Mouse (Mus musculus): ENCODE measurements around the gene Gm43517. TPM values are rescaled to one million over a fixed set of nuclear protein-coding genes. Genes with fewer than 3 reads are reported as not detected.

The Gm43517 gene
- polyA plus RNA-seq, 1 experiment from 2014 or later = not detected

DNA sequence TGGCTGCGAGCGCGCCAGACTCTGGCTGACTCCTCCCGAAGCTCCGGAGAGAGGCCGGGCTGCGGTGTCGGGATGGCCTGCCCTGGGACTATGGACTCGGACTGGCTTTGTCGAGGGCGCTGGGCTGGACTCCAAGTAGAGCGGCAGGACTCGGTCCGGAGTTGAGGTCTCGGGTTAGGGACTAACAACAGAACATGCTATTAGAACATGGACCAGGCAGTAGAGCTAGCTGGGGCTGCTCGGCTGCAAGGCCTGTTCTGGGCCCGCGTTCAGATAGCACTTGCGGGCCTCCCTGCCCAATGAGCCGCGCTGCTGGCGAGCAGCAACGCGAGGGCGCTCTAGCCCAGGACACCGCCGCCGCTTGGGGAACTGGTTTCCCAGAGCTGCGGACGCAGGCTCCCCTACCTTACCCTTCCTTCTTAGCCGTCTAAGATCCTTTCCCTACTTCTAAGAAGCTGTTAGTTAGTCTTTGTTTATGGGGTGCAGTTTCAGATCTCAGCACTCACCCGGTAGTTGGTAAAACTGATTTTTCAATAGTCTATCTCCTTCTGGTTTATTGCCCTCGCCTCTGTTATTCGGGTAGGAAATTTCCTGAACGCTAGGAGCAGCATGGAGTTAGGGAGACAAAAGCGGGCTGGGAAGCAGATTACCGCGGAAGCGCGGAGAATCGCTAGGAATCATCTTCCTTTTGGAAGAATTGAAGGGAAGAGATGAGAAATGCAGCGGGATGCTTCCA lies 6.5 kb downstream of the Gm43517 start:
- no peak overlapping the region for H3K27ac ChIP-seq (ENCODE audit: low read depth, low read length)
- peaks cover 59% of the 10 kb centered on the region for H3K27me3 ChIP-seq (ENCODE audit: control insufficient read depth, insufficient read depth, low read length)
- H3K9ac ChIP-seq (ENCODE audit: low read depth, low read length) = no peak overlapping the region
- no peaks in the 10 kb centered on the region for H3K9me3 ChIP-seq (ENCODE audit: control insufficient read depth, low read length)
- no peaks in the 10 kb centered on the region for H3K36me3 ChIP-seq (ENCODE audit: control insufficient read depth, insufficient read depth, low read length)
- H3K4me2 ChIP-seq (replicated peaks; ENCODE audit: low read depth, low read length) = peak overlapping the region; percentile 39
- H3K4me1 ChIP-seq (replicated peaks; ENCODE audit: control insufficient read depth, insufficient read depth, low read length) = peaks cover 5% of the 10 kb centered on the region
- peak overlapping the region; percentile 25 for H3K4me3 ChIP-seq (ENCODE audit: low read depth, low read length)
- ATAC-seq (ENCODE audit: low FRiP score) (peak; percentile 97), DNase-seq (ENCODE audit: low spot score) (peak; percentile 87)
- whole genome bisulfite sequencing = under 1% methylated on average over 42 of the region's 42 CpGs

DNA sequence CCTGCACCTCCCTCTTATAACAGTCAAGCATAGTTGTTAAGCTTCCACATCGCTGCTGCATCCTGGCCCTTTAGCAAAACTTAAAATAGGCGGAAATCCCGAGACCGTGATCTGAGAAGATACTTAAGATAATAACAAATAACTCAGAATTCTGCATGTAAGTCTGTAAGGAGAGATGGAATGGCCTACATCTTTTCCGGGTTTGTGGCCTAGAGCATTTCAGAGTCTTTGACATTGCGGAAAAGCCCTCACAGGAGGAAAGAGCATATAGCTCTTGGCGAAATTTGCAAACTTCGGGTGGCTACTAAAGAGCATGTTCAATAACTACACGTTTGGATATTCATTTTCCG lies 7.0 kb downstream of the Gm43517 start:
- H3K27me3 ChIP-seq (ENCODE audit: control insufficient read depth, insufficient read depth, low read length) = peaks cover 61% of the 10 kb centered on the region
- H3K9me3 ChIP-seq (ENCODE audit: control insufficient read depth, low read length) = no peaks in the 10 kb centered on the region
- DNase-seq (ENCODE audit: low spot score) (no peak), ATAC-seq (ENCODE audit: low FRiP score) (no peak)
- H3K4me3 ChIP-seq (ENCODE audit: low read depth, low read length) = no peak overlapping the region
- H3K4me1 ChIP-seq (replicated peaks; ENCODE audit: control insufficient read depth, insufficient read depth, low read length) = peaks cover 5% of the 10 kb centered on the region
- no peak overlapping the region for H3K9ac ChIP-seq (ENCODE audit: low read depth, low read length)
- H3K36me3 ChIP-seq (ENCODE audit: control insufficient read depth, insufficient read depth, low read length) = no peaks in the 10 kb centered on the region
- 0 out of 2 replicates have a peak overlapping the region, but pooled peaks have one; percentile 39 for H3K4me2 ChIP-seq (replicated peaks; ENCODE audit: low read depth, low read length)
- WGBS = 1% methylated on average over 10 of the region's 10 CpGs
- H3K27ac ChIP-seq (ENCODE audit: low read depth, low read length) = no peak overlapping the region

DNA sequence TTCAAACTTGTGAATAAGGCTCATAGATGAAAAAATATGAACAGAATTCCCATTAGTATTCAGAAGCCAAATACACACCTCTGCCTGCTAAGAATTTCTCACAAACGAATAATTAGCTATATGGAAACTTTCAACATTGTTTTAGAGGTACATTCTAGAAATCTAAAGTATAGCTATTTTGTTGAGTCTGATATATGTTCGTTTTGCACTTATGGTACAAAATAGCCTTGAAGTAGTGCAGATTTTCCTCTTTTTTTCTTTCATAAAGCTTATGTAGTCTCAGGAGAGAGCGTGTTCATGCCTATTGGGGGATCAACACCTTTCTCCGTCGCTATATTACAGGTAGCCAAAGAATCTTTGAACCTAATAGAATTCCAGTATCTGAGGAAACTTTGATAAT lies 7.9 kb downstream of the Gm43517 start:
- peaks cover 66% of the 10 kb centered on the region for H3K27me3 ChIP-seq (ENCODE audit: control insufficient read depth, insufficient read depth, low read length)
- peak; percentile 20 for DNase-seq (ENCODE audit: low spot score)
- no peak overlapping the region for H3K9ac ChIP-seq (ENCODE audit: low read depth, low read length)
- WGBS = 6% methylated on average over 5 of the region's 5 CpGs
- no peaks in the 10 kb centered on the region for H3K9me3 ChIP-seq (ENCODE audit: control insufficient read depth, low read length)
- ATAC-seq (ENCODE audit: low FRiP score) = no peak
- peaks cover 5% of the 10 kb centered on the region for H3K4me1 ChIP-seq (replicated peaks; ENCODE audit: control insufficient read depth, insufficient read depth, low read length)
- no peaks in the 10 kb centered on the region for H3K36me3 ChIP-seq (ENCODE audit: control insufficient read depth, insufficient read depth, low read length)
- no peak overlapping the region for H3K27ac ChIP-seq (ENCODE audit: low read depth, low read length)
- H3K4me3 ChIP-seq (ENCODE audit: low read depth, low read length) = no peak overlapping the region
- H3K4me2 ChIP-seq (replicated peaks; ENCODE audit: low read depth, low read length) = no peak overlapping the region

DNA sequence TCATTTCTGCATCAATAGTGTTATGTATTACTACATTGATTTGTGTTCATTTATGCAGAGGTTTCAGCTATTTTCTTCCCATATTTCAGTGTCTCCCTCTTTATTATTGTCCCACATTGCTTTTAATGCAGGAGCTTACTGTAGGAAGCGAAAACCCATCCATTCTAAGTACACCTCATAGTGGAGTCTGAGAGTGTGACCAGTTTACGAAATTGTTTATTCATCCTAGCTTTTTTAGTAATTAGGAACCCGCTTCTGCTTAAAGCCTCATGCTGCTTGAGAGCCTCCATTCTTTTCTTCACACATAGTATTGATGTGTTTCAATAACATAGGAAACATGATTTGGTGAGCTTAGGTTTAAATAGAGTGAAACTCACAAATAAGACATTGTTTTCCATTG lies 8.7 kb downstream of the Gm43517 start:
- ATAC-seq (ENCODE audit: low FRiP score) = no peak
- peak; percentile 42 for DNase-seq (ENCODE audit: low spot score)
- Histone ChIP-seq H3K36me3 (ENCODE audit: control insufficient read depth, insufficient read depth, low read length) (no peaks in the 10 kb centered on the region), H3K27ac (ENCODE audit: low read depth, low read length) (no peak overlapping the region), H3K4me1 (replicated peaks; ENCODE audit: control insufficient read depth, insufficient read depth, low read length) (peaks cover 5% of the 10 kb centered on the region), H3K9me3 (ENCODE audit: control insufficient read depth, low read length) (no peaks in the 10 kb centered on the region), H3K9ac (ENCODE audit: low read depth, low read length) (no peak overlapping the region), H3K27me3 (ENCODE audit: control insufficient read depth, insufficient read depth, low read length) (peaks cover 68% of the 10 kb centered on the region), H3K4me3 (ENCODE audit: low read depth, low read length) (no peak overlapping the region), H3K4me2 (replicated peaks; ENCODE audit: low read depth, low read length) (no peak overlapping the region)
- 11% methylated on average over 3 of the region's 3 CpGs for WGBS

DNA sequence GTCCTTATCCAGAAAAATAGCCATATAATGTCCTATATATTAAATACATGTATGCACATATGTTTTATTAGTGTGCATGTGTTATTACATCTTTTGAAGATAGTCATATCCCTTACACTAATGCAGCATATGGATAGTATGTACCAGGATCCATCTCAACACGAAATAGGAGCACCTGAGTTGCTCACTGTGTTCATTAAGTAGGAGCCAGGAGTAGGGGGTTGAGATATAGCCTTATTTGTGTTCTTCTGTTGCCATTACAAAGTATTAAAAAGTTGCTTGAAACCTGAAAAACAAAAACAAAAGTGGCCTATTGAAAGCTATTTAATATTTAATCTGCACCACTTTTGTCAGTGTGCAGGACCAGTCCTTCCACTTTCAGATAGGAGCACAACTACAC lies 9.2 kb downstream of the Gm43517 start:
- no peak for ATAC-seq (ENCODE audit: low FRiP score)
- 5% methylated on average over 1 of the region's 1 CpGs for WGBS
- no peak overlapping the region for H3K4me3 ChIP-seq (ENCODE audit: low read depth, low read length)
- H3K9me3 ChIP-seq (ENCODE audit: control insufficient read depth, low read length) = no peaks in the 10 kb centered on the region
- no peak overlapping the region for H3K27ac ChIP-seq (ENCODE audit: low read depth, low read length)
- peaks cover 70% of the 10 kb centered on the region for H3K27me3 ChIP-seq (ENCODE audit: control insufficient read depth, insufficient read depth, low read length)
- no peaks in the 10 kb centered on the region for H3K36me3 ChIP-seq (ENCODE audit: control insufficient read depth, insufficient read depth, low read length)
- H3K4me1 ChIP-seq (replicated peaks; ENCODE audit: control insufficient read depth, insufficient read depth, low read length) = peaks cover 5% of the 10 kb centered on the region
- DNase-seq (ENCODE audit: low spot score) = peak; percentile 16
- no peak overlapping the region for H3K4me2 ChIP-seq (replicated peaks; ENCODE audit: low read depth, low read length)
- no peak overlapping the region for H3K9ac ChIP-seq (ENCODE audit: low read depth, low read length)

DNA sequence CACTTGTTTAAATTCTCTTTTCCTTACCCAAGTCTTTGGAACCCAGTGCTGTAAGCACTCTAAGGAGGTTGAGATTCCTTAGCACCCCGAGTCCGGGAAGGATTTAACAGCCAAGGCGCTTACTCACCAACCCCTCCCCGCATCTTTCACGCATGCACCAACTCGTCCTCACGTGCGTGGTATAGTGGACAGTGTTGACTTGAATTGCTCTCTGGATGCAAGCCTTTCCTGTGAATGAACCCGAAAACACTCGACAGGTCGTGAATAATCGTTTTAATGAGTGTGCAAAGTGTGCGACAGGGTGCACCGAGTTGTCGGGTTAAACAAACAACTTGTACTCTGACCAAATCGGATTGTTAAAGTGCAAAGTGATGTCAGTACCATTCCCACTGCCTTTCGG lies 9.9 kb downstream of the Gm43517 start:
- ATAC-seq (ENCODE audit: low FRiP score) = no peak
- under 1% methylated on average over 17 of the region's 17 CpGs for WGBS

DNA sequence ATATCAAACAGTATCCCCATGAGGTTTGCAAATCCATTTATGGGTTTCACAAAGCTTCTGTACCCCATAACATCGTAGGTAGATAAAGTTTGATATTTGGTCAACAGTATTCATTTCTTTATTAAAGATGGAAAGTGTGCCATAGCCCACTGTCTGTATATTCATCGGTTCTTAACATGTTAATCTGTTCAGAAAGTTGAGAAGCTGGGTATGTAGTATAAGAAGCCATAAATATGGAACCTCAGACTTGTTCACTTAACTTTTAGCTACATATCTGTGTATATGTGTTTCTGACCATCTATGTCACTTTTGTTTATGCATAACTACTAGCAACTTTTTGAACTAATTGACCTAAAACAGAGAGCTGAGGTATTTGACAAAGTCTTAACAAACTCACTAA lies 11.0 kb downstream of the Gm43517 start:
- DNase-seq (ENCODE audit: low spot score) (peak; percentile 14), ATAC-seq (ENCODE audit: low FRiP score) (no peak)
- H3K27me3 ChIP-seq (ENCODE audit: control insufficient read depth, insufficient read depth, low read length) = peaks cover 68% of the 10 kb centered on the region
- H3K4me3 ChIP-seq (ENCODE audit: low read depth, low read length) = no peak overlapping the region
- H3K36me3 ChIP-seq (ENCODE audit: control insufficient read depth, insufficient read depth, low read length) = no peaks in the 10 kb centered on the region
- H3K4me1 ChIP-seq (replicated peaks; ENCODE audit: control insufficient read depth, insufficient read depth, low read length) = peaks cover 5% of the 10 kb centered on the region
- H3K9me3 ChIP-seq (ENCODE audit: control insufficient read depth, low read length) = no peaks in the 10 kb centered on the region
- no peak overlapping the region for H3K27ac ChIP-seq (ENCODE audit: low read depth, low read length)
- no peak overlapping the region for H3K9ac ChIP-seq (ENCODE audit: low read depth, low read length)
- WGBS = 21% methylated on average over 2 of the region's 2 CpGs
- H3K4me2 ChIP-seq (replicated peaks; ENCODE audit: low read depth, low read length) = no peak overlapping the region

More for the DNA sequence above, 9.9 kb downstream of the Gm43517 start:
- Histone ChIP-seq H3K4me3 (ENCODE audit: low read depth, low read length) (no peak overlapping the region), H3K9ac (ENCODE audit: low read depth, low read length) (no peak overlapping the region), H3K4me2 (replicated peaks; ENCODE audit: low read depth, low read length) (no peak overlapping the region), H3K4me1 (replicated peaks; ENCODE audit: control insufficient read depth, insufficient read depth, low read length) (peaks cover 5% of the 10 kb centered on the region), H3K27me3 (ENCODE audit: control insufficient read depth, insufficient read depth, low read length) (peaks cover 66% of the 10 kb centered on the region), H3K9me3 (ENCODE audit: control insufficient read depth, low read length) (no peaks in the 10 kb centered on the region), H3K36me3 (ENCODE audit: control insufficient read depth, insufficient read depth, low read length) (no peaks in the 10 kb centered on the region), H3K27ac (ENCODE audit: low read depth, low read length) (no peak overlapping the region)
- peak; percentile 60 for DNase-seq (ENCODE audit: low spot score)

DNA sequence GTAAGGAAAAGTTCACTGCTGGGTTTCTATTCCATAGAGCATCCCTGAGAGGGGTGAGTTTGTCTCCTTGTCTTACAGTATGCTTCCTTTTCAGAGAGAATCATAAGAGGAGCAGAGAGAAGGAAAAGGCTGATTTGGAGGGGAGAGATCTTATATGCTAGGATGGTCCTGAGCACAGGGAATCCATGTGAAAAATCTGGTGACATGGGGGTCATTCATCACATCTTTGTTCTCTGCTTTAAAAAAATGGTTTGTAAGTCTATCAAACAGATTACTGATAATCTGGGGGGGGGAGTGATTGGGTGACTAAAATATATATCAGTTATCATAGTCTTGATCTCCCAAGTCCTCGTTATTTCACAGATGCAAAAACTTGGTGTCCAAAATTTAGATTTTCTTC lies 11.8 kb downstream of the Gm43517 start:
- no peak for ATAC-seq (ENCODE audit: low FRiP score)
- no peak overlapping the region for H3K9ac ChIP-seq (ENCODE audit: low read depth, low read length)
- 26% methylated on average over 1 of the region's 1 CpGs for WGBS

DNA sequence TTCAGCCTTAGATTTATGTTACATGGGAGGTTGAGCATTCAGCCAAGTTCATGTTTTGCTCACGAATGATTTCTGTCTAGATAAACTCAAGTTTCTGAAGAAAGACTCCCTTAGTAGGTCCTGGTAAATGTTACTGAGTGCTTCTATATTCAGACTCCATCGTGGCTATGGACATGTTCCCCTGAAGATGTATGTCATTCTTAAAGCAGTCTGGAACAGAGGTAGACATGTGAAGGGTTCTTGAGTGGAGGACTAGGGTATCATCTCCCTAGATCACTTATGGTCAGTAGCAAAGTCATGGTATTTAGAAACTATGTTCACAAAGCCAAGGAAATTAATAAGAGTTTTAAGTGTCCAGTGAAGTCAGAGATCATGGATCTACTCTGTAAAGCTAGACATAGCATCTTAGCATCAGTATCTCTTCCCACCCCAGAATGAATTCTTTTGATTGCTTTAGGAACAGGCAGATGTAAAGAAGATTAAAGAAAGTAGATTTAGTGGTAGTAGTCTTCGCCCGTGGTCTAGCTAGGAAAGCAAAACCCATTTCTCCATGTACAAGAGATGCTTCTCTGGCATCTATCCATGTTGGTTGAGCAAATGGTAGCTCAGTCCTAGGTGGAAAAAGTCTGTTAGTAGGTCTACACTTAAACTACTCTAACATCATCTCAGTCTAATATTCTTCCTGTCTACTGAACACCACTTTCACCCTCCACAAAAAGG lies 12.6 kb downstream of the Gm43517 start:
- Histone ChIP-seq H3K9ac (ENCODE audit: low read depth, low read length) (no peak overlapping the region), H3K36me3 (ENCODE audit: control insufficient read depth, insufficient read depth, low read length) (no peaks in the 10 kb centered on the region), H3K4me3 (ENCODE audit: low read depth, low read length) (no peak overlapping the region), H3K27me3 (ENCODE audit: control insufficient read depth, insufficient read depth, low read length) (peaks cover 62% of the 10 kb centered on the region), H3K4me2 (replicated peaks; ENCODE audit: low read depth, low read length) (no peak overlapping the region), H3K4me1 (replicated peaks; ENCODE audit: control insufficient read depth, insufficient read depth, low read length) (peaks cover 2% of the 10 kb centered on the region; the same call in 1 of the 2 replicates), H3K27ac (ENCODE audit: low read depth, low read length) (no peak overlapping the region), H3K9me3 (ENCODE audit: control insufficient read depth, low read length) (no peaks in the 10 kb centered on the region)
- WGBS = 23% methylated on average over 4 of the region's 4 CpGs
- peak; percentile 18 for DNase-seq (ENCODE audit: low spot score)
- no peak for ATAC-seq (ENCODE audit: low FRiP score)

More for the DNA sequence above, 11.8 kb downstream of the Gm43517 start:
- peaks cover 2% of the 10 kb centered on the region; the same call in 1 of the 2 replicates for H3K4me1 ChIP-seq (replicated peaks; ENCODE audit: control insufficient read depth, insufficient read depth, low read length)
- H3K27ac ChIP-seq (ENCODE audit: low read depth, low read length) = no peak overlapping the region
- H3K4me2 ChIP-seq (replicated peaks; ENCODE audit: low read depth, low read length) = no peak overlapping the region
- no peaks in the 10 kb centered on the region for H3K9me3 ChIP-seq (ENCODE audit: control insufficient read depth, low read length)
- H3K36me3 ChIP-seq (ENCODE audit: control insufficient read depth, insufficient read depth, low read length) = no peaks in the 10 kb centered on the region
- no peak overlapping the region for H3K4me3 ChIP-seq (ENCODE audit: low read depth, low read length)
- DNase-seq (ENCODE audit: low spot score) = peak; percentile 25
- H3K27me3 ChIP-seq (ENCODE audit: control insufficient read depth, insufficient read depth, low read length) = peaks cover 68% of the 10 kb centered on the region
